Mouse (Mus musculus) spleen, embryonic (tissue): ENCODE results near the gene Hoxa11.

ENCODE experiments used
- CTCF ChIA-PET: fragments of 350-600 bp; sonication (Branson Sonifier 250); formaldehyde crosslinking; loops from one replicate; lab custom pipeline; 2022; lab: Charles Lee

Hoxa11 gene

GRCm38 (mm10) chr6:52265913-52266665, 20.5 kb upstream of the Hoxa11 start:
- CTCF ChIA-PET, result interaction anchor here (1.5 kb wide), 1 partner anchor 12 kb away, joined by 3 read pairs; no protein-coding TSS in a partner anchor

- CTCF ChIA-PET, result interaction anchor here (1.5 kb wide), 1 partner anchor 12 kb away, joined by 3 read pairs; no protein-coding TSS in a partner anchor
Measured at GRCm38 (mm10) chr6:52265306-52265912, 19.8 kb upstream of the Hoxa11 start.

GRCm38 (mm10) chr6:52264106-52264790, 18.6 kb upstream of the Hoxa11 start:
- CTCF ChIA-PET, result interaction anchor here (0.6 kb wide), 1 partner anchor 830 kb away, joined by 4 read pairs; no protein-coding TSS in a partner anchor

DNA sequence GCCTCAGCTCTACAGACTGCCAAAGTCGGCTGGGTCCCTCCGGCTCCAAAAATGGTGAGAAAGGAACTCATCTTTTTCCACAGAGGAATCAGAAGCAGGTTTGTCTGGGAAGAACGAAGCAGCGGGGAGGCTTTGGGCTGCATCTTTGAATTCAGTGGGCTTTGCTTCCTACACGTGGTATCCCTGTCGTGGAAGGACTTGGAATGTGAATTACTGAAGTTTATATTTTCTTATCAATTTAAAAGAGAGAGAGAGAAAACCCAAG, 17.6 kb upstream of the Hoxa11 start:
- CTCF ChIA-PET, result no interaction called here

GRCm38 (mm10) chr6:52262463-52263320, 17.1 kb upstream of the Hoxa11 start:
- CTCF ChIA-PET, result no interaction called here

- CTCF ChIA-PET, result no interaction called here
Measured at GRCm38 (mm10) chr6:52261751-52262462, 16.3 kb upstream of the Hoxa11 start.

DNA sequence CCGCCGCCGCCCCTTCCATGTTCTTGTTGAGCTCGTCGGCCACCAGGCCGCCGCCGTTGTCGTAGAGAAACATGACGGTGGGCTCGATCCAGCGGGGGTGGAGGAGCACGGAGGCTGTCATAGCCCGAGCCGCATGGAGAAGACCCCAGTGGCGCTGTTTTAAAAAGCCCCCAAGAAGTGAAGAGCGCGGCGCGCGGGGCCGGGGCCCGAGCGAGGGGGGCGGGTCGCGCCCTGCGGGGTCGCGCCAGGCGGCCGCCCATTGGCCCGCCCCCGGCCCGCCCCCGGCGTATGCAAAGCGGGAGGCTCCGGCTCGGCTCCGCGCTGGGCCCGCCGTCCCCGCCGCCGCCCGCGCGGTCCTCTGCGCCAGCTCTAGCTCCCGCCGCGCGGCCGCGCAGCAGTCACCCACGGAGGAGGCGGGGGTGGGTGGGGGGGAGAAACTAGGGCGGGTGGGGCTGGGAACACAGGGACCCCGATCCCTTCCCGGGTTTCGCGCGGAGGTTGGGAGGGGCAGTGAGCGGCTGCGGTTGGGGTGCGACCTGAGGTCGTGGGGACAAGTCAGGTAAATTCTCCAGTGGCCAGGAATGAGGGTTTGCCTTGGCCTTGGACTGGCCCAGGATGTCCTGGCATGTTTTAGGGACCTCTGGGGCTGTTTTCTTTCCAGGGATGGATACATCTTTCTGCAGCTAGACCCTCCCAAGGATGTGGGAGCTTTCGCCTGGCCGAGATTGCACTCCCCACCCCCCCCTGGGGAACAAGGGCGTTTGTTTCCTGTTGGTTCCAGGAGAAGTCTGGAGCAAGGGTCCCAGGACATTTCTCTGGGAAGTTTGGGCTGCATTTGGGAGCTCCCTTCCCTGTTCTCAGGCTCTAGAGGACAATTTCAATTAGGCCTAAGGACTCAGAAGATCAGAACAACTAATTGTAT, 15.3 kb upstream of the Hoxa11 start, which contains the start of gene Hoxa13:
Gene Hoxa13 (minus strand): TSS at position 227 of the 922 bp plus-strand sequence.
- CTCF ChIA-PET, result no interaction called here

GRCm38 (mm10) chr6:52259811-52260261, 14.2 kb upstream of the Hoxa11 start:
- CTCF ChIA-PET, result interaction anchor here (0.5 to 1.0 kb wide), 4 partner anchors 9 to 1254 kb away, joined by 3 to 5 read pairs (median 4); no protein-coding TSS in a partner anchor

- CTCF ChIA-PET, result interaction anchor here (0.5 to 1.0 kb wide), 6 partner anchors 9 to 660 kb away, joined by 3 to 4 read pairs (median 3); partner anchors contain the start of gene Hoxa9
Measured at GRCm38 (mm10) chr6:52259081-52259790, 13.6 kb upstream of the Hoxa11 start.

GRCm38 (mm10) chr6:52256956-52257355, 11.3 kb upstream of the Hoxa11 start:
- CTCF ChIA-PET, result interaction anchor here (0.6 to 1.2 kb wide), 8 partner anchors 9 to 914 kb away, joined by 3 to 6 read pairs (median 4); partner anchors contain the start of gene Hoxa11

DNA sequence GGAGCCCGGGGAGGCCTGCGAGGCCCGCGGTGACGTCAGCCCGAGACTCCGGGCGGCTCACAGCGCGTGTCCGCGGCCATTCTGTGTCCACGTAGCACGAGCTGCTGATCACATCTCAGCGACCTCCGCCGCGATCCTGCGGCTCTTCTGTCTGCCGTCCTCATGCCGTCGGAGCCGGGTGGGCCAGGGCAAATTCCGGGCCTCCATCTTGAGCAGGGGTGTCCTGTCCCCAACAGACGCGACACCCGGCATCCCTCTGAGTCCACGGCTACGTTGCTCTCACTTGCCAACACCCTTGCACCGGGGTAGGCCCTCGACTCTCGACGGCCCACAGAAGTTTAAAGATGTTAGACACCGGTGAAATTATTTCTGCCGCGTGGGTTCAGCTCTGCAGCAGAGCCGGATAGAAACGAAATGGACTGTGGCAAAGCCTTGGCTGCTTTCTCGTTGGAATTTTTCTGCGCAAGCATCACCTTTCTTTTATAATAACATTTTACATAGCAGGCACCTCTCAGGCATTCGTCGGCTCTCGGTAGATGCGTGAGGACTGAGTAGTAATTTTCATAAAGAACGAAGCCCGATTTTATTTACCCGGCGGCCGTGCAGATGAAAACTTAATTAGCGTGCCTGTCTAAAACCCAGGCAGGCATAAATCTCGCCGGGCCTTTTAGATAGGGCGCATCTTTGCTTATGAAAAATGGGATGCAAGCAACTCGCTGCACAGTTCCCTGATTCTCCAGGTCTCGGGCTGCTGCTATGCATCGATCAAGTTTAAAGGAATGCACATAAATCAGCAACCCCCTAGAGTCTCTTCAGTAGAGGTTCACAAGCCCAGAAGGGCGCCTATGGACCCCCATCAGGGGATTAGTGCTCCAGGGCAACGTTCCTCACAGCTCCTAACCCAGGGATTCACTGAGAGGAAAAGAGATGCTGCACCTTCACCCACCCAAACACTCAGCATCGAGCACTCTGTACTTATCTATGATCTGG, 8.2 kb upstream of the Hoxa11 start:
- CTCF ChIA-PET, result interaction anchor here (0.6 kb wide), 1 partner anchor 327 kb away, joined by 13 read pairs; no protein-coding TSS in a partner anchor

DNA sequence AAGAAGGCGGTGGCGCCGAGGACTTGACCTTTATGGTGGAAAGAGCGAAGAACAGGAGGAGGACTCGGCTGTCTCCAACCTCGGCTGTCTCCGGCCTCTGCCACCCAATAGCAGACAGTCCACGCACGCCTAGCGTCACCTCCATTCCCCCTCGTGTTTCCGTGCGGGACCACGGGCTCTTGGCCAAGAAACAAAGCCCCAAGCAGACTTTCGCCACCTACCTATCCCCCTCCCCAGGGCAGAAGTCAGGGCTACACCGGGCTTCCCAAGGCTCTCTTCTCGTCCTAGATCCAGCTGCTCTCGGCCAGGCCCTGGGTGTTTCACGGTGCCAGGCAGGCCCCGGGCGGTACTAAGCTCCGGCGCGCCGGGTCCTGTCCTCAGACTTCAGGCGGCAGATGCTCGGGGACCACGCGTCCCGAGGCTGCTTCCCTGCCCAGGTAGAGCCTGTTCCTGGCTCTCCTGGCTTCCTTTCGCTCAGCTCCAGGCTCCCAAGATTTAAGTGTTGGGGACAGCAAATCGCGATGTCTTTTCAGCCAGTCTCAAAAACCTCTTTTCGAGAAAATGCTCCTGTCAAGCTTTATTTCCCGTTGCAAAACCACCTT, 7.3 kb upstream of the Hoxa11 start:
- CTCF ChIA-PET, result interaction anchor here (0.5 kb wide), 1 partner anchor 1079 kb away, joined by 3 read pairs; no protein-coding TSS in a partner anchor

DNA sequence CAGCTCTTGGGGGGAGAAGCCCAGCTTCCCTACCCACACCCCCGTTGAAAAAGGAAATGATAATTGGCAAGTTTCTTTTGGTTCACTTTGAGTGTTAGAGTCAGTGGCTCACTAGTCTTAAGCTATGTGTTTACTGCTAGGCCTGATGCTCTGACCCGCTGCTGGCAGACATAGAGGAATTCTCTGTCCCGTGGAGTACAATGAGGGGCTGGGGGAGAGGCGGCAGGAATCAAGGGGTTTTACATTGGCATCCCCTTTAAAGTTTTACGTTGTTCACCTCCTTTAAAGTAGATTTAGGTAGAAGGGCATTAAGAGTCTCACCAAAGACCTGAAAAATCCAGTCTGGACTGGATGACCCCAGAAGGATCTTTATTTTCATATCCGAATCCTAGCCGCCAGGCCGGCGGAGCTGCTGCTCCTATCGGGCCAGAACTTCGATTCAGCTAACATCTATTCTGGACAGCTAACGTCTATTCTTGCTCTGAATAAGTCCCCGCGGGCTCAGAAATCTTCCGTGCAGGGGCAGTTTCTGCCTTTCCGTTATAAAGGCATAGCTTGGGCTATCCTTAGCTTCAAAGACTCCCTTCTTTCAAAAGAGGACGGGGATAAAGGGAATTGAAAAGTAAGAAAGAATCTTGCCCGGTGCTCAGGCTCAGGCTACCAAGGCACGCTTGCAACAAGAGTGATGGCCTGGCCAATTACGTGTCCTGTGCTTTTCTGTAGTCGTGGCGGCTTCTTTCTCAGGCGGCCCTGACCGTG, 6.6 kb upstream of the Hoxa11 start:
- CTCF ChIA-PET, result interaction anchor here (0.5 to 0.6 kb wide), 2 partner anchors 487 to 1079 kb away, joined by 3 read pairs; no protein-coding TSS in a partner anchor

- CTCF ChIA-PET, result no interaction called here
Measured at GRCm38 (mm10) chr6:52251177-52251879, 5.7 kb upstream of the Hoxa11 start.

DNA sequence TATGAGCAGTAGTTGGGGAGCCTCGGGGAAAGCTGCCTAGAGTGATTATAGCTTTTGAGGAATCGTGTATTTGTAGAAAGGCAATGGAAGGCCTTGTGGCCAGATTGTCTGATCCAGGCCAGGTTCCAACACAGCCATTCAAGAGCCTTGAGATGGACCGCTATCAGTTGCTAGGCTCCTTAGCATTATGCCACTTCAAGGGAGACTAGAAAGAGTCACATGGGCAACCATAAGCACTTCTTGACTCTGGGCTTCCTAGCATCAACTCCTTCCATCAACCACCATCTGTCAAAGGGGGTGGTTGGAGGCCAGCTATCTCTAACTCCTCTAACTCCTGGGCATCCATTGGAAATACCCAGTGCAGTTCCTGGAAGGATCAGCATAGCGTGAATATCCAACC, 4.2 kb upstream of the Hoxa11 start:
- CTCF ChIA-PET, result interaction anchor here (0.6 kb wide), 1 partner anchor 23 kb away, joined by 3 read pairs; no protein-coding TSS in a partner anchor
